Mouse (Mus musculus) erythroblast, embryonic 14.5 days (primary cell): ENCODE measurements around the gene Atp7b. TPM values are rescaled to one million over a fixed set of nuclear protein-coding genes. Genes with fewer than 3 reads are reported as not detected.

Experiments used
- H3K27me3 ChIP-seq: 2 replicates; pipeline ENCODE4 v1.6.1; 2012; ENCODE audit warnings: inconsistent platforms; ENCODE audit not compliant: control insufficient read depth
- H3K36me3 ChIP-seq: 2 replicates; pipeline ENCODE4 v1.6.1; 2012; ENCODE audit warnings: mild to moderate bottlenecking, inconsistent platforms; ENCODE audit not compliant: control insufficient read depth
- H3K4me1 ChIP-seq: 2 replicates; pipeline ENCODE4 v1.6.1; 2012; ENCODE audit warnings: inconsistent platforms; ENCODE audit not compliant: control insufficient read depth
- H3K4me3 ChIP-seq: replicated peaks from 2 replicates; pipeline ENCODE3; 2012; ENCODE audit warnings: moderate library complexity, mild to moderate bottlenecking, inconsistent platforms
- H3K9me3 ChIP-seq: 2 replicates; pipeline ENCODE4 v1.6.1; 2012; ENCODE audit warnings: low read length, inconsistent platforms, mixed read lengths; ENCODE audit not compliant: control insufficient read depth
- GATA1 ChIP-seq: IDR thresholded peaks from 2 replicates; pipeline ENCODE4 v1.6.1; 2012; ENCODE audit warnings: low read length, inconsistent platforms, mixed read lengths
- TAL1 ChIP-seq: IDR thresholded peaks from 3 replicates; pipeline ENCODE4 v1.6.1; 2012; ENCODE audit warnings: low read length, inconsistent platforms, mixed read lengths
- polyA plus RNA-seq: library from polyadenylated mRNA; stranded (reverse); fragments of >175 nt; gene quantifications from 2 replicates; pipeline ENCODE4 v1.2.3, GENCODE M21; 2012

Gene Atp7b
- polyA plus RNA-seq, 1 experiment, result 0.38 TPM

GRCm38 (mm10) chr8:21947311-21948017 lies 112.6 kb downstream of the Atp7b start:
- H3K27me3 ChIP-seq, result no peaks in the 10 kb centered on the region
- TF ChIP-seq GATA1, result no peak
- TF ChIP-seq TAL1, result no peak
- H3K9me3 ChIP-seq, result no peaks in the 10 kb centered on the region

GRCm38 (mm10) chr8:21946462-21946861 lies 113.6 kb downstream of the Atp7b start, which contains the start of gene Defb13:
Defb13 (plus strand) TSS chr8:21946762.
- TF ChIP-seq TAL1 (no peak), GATA1 (no peak)
- no peaks in the 10 kb centered on the region for H3K27me3 ChIP-seq

More at GRCm38 (mm10) chr8:21947311-21948017, 112.6 kb downstream of the Atp7b start:
- Histone ChIP-seq H3K36me3 (no peaks in the 10 kb centered on the region), H3K4me1 (no peaks in the 10 kb centered on the region), H3K4me3 (no peak overlapping the region)

More at GRCm38 (mm10) chr8:21946462-21946861, 113.6 kb downstream of the Atp7b start, which contains the start of gene Defb13:
- H3K4me3 ChIP-seq, result no peak within 1 kb of the TSS
- H3K4me1 ChIP-seq, result no peaks in the 10 kb centered on the region
- H3K9me3 ChIP-seq, result peaks cover 3% of the 10 kb centered on the region; the same call in 1 of the 2 replicates
- no peaks in the 10 kb centered on the region for H3K36me3 ChIP-seq

Other genes starting within 250 kb of the Atp7b start
- gene Defb50, start 236.8 kb downstream of the Atp7b start, polyA plus RNA-seq, result not detected in 2 replicates
- not detected in 2 replicates for gene Defb2, start 220.4 kb downstream of the Atp7b start, polyA plus RNA-seq
- not detected in 2 replicates for gene Defb10, start 201.4 kb downstream of the Atp7b start, polyA plus RNA-seq
- not detected in 2 replicates for gene Defb9, start 174.9 kb downstream of the Atp7b start, polyA plus RNA-seq
- gene Defb11, start 153.9 kb downstream of the Atp7b start, polyA plus RNA-seq, result not detected in 2 replicates
- gene Defb15, start 127.6 kb downstream of the Atp7b start, polyA plus RNA-seq, result not detected in 2 replicates
- gene Defb35, start 122.0 kb downstream of the Atp7b start, polyA plus RNA-seq, result not detected in 2 replicates
- gene Defb13, start 113.5 kb downstream of the Atp7b start, polyA plus RNA-seq, result not detected in 2 replicates
- not detected in 2 replicates for gene Fam90a1a, start 101.6 kb downstream of the Atp7b start, polyA plus RNA-seq
- gene Ccdc70, start 90.5 kb downstream of the Atp7b start, polyA plus RNA-seq, result not detected in 2 replicates
- 0.01 TPM in 2 replicates for gene Alg11, start 416 bp upstream of the Atp7b start, polyA plus RNA-seq
- not detected in 2 replicates for gene Nek5, start 64.7 kb upstream of the Atp7b start, polyA plus RNA-seq
- gene Nek3, start 106.1 kb upstream of the Atp7b start, polyA plus RNA-seq, result 0.05 and 0.11 TPM in 2 replicates
- gene Ckap2, start 125.5 kb upstream of the Atp7b start, polyA plus RNA-seq, result 1.2 and 1.4 TPM in 2 replicates
- 0.13 and 0.15 TPM in 2 replicates for gene Vps36, start 132.5 kb upstream of the Atp7b start, polyA plus RNA-seq
- gene Thsd1, start 167.0 kb upstream of the Atp7b start, polyA plus RNA-seq, result not detected in 2 replicates
- not detected in 2 replicates for gene Tpte, start 223.1 kb upstream of the Atp7b start, polyA plus RNA-seq